Mouse (Mus musculus) G1E (cell line): ENCODE measurements around the gene Ccdc113. TPM values are rescaled to one million over a fixed set of nuclear protein-coding genes. Genes with fewer than 3 reads are reported as not detected.

ENCODE experiments used
- ATAC-seq: 2 replicates; pipeline ENCODE4 v1.8.0; 2016; ENCODE audit warnings: mild to moderate bottlenecking; ENCODE audit not compliant: insufficient number of reproducible peaks, poor library complexity, low FRiP score, severe bottlenecking; ENCODE audit errors: extremely low read depth
- DNase-seq: peaks from one replicate; pipeline ENCODE4 v3.0.0; 2012; ENCODE audit warnings: low spot score
- H3K27me3 ChIP-seq: 2 replicates; pipeline ENCODE4 v1.6.1; 2012; ENCODE audit warnings: mild to moderate bottlenecking, low read length, inconsistent platforms; ENCODE audit not compliant: insufficient read depth
- H3K36me3 ChIP-seq: replicated peaks from 2 replicates; pipeline ENCODE3; 2012; ENCODE audit warnings: mild to moderate bottlenecking, inconsistent platforms
- H3K4me1 ChIP-seq: 2 replicates; pipeline ENCODE4 v1.6.1; 2012; ENCODE audit warnings: low read depth, low read length, inconsistent platforms, mixed read lengths; ENCODE audit not compliant: insufficient read depth
- H3K4me3 ChIP-seq: 2 replicates; pipeline ENCODE4 v1.5.1; 2012; ENCODE audit warnings: low read depth, mild to moderate bottlenecking, inconsistent platforms, low read length, moderate library complexity, mixed read lengths
- H3K9me3 ChIP-seq: replicated peaks from 2 replicates; pipeline ENCODE4 v1.6.1; 2012; ENCODE audit warnings: inconsistent platforms
- CTCF ChIP-seq: IDR thresholded peaks from 2 replicates; pipeline ENCODE4 v1.5.1; 2012; ENCODE audit warnings: low read depth, low read length, inconsistent platforms, mixed read lengths
- GATA1 ChIP-seq: IDR thresholded peaks from 2 replicates; pipeline ENCODE4 v1.6.1; 2012; ENCODE audit warnings: borderline replicate concordance, low read length, inconsistent platforms, mixed read lengths
- GATA2 ChIP-seq: IDR thresholded peaks from 2 replicates; pipeline ENCODE4 v1.6.1; 2012; ENCODE audit warnings: low read depth, low read length, inconsistent platforms, borderline replicate concordance
- POLR2AphosphoS5 ChIP-seq: IDR thresholded peaks from 2 replicates; pipeline ENCODE4 v1.6.1; 2012; ENCODE audit warnings: low read depth, low read length, inconsistent platforms; ENCODE audit not compliant: insufficient replicate concordance
- TAL1 ChIP-seq: conservative IDR thresholded peaks from 2 replicates; pipeline ENCODE4 v1.6.1; 2012; ENCODE audit warnings: low read depth, low read length, inconsistent platforms, mixed read lengths
- polyA plus RNA-seq: library from polyadenylated mRNA; stranded (reverse); fragments of >175 nt; gene quantifications from 2 replicates; pipeline ENCODE4 v1.2.3, GENCODE M21; 2012
- total RNA-seq, 2 experiments: library from RNA; stranded (forward) in 1 of 2; stranded (reverse) in 1 of 2; fragments of 200-1000 nt in 1 of 2; fragments of >200 nt in 1 of 2; fragmentation: Nextera tagmentation in 1 of 2; gene quantifications; 2 replicates each; pipeline ENCODE4 v1.2.3; 2014 to 2017

The Ccdc113 gene
- total and polyA plus RNA-seq, 3 experiments, result not detected

- Histone ChIP-seq H3K36me3 (no peaks in the 10 kb centered on the region), H3K9me3 (no peaks in the 10 kb centered on the region), H3K4me1 (peaks cover 9% of the 10 kb centered on the region; the same call in 1 of the 2 replicates), H3K4me3 (no peak overlapping the region), H3K27me3 (peaks cover 39% of the 10 kb centered on the region)
- DNase-seq (no peak), ATAC-seq (no peak)
- TF ChIP-seq POLR2AphosphoS5, result no peak
- no peak for TF ChIP-seq GATA2
- no peak for TF ChIP-seq CTCF
- TF ChIP-seq TAL1, result no peak
- TF ChIP-seq GATA1, result no peak
Observed at GRCm38 (mm10) chr8:95496420-95496819, 37.5 kb upstream of the Ccdc113 start.

GRCm38 (mm10) chr8:95497821-95498220 lies 36.1 kb upstream of the Ccdc113 start:
- Histone ChIP-seq H3K4me3 (no peak overlapping the region), H3K36me3 (no peaks in the 10 kb centered on the region), H3K4me1 (peaks cover 6% of the 10 kb centered on the region; the same call in 1 of the 2 replicates), H3K9me3 (no peaks in the 10 kb centered on the region), H3K27me3 (peaks cover 39% of the 10 kb centered on the region)
- no peak for TF ChIP-seq TAL1
- TF ChIP-seq GATA2, result no peak
- no peak for TF ChIP-seq POLR2AphosphoS5
- TF ChIP-seq GATA1, result no peak
- TF ChIP-seq CTCF, result no peak
- DNase-seq, result no peak
- no peak for ATAC-seq

- ATAC-seq (no peak), DNase-seq (no peak)
- no peaks in the 10 kb centered on the region for H3K36me3 ChIP-seq
- H3K9me3 ChIP-seq, result no peaks in the 10 kb centered on the region
- peaks cover 45% of the 10 kb centered on the region for H3K27me3 ChIP-seq
- H3K4me3 ChIP-seq, result no peak overlapping the region
- peaks cover 6% of the 10 kb centered on the region; the same call in 1 of the 2 replicates for H3K4me1 ChIP-seq
- TF ChIP-seq POLR2AphosphoS5 (no peak), GATA1 (no peak), CTCF (no peak), GATA2 (no peak)
Observed at GRCm38 (mm10) chr8:95499266-95500064, 34.4 kb upstream of the Ccdc113 start.

GRCm38 (mm10) chr8:95500436-95500835 lies 33.4 kb upstream of the Ccdc113 start:
- Histone ChIP-seq H3K36me3 (no peaks in the 10 kb centered on the region), H3K27me3 (peaks cover 42% of the 10 kb centered on the region), H3K4me3 (no peak overlapping the region), H3K4me1 (peaks cover 6% of the 10 kb centered on the region; the same call in 1 of the 2 replicates), H3K9me3 (no peaks in the 10 kb centered on the region)
- TF ChIP-seq TAL1 (no peak), GATA1 (no peak), POLR2AphosphoS5 (no peak)
- DNase-seq, result no peak
- ATAC-seq, result no peak

- TF ChIP-seq GATA1 (no peak), GATA2 (no peak), CTCF (no peak), TAL1 (no peak)
- DNase-seq (no peak), ATAC-seq (no peak)
- Histone ChIP-seq H3K9me3 (no peaks in the 10 kb centered on the region; the same call in 1 of the 2 replicates), H3K36me3 (no peaks in the 10 kb centered on the region), H3K4me3 (no peak overlapping the region), H3K27me3 (peaks cover 34% of the 10 kb centered on the region), H3K4me1 (peaks cover 6% of the 10 kb centered on the region; the same call in 1 of the 2 replicates)
Observed at GRCm38 (mm10) chr8:95502431-95502830, 31.5 kb upstream of the Ccdc113 start.

- peaks cover 4% of the 10 kb centered on the region; the same call in 1 of the 2 replicates for H3K4me1 ChIP-seq
- H3K9me3 ChIP-seq, result no peaks in the 10 kb centered on the region; the same call in 1 of the 2 replicates
- H3K4me3 ChIP-seq, result no peak overlapping the region
- TF ChIP-seq TAL1, result no peak
- no peak for TF ChIP-seq CTCF
- TF ChIP-seq GATA2, result no peak
- no peak for TF ChIP-seq GATA1
- TF ChIP-seq POLR2AphosphoS5, result no peak
- H3K36me3 ChIP-seq, result no peaks in the 10 kb centered on the region
- DNase-seq (no peak), ATAC-seq (no peak)
- H3K27me3 ChIP-seq, result peaks cover 24% of the 10 kb centered on the region
Observed at GRCm38 (mm10) chr8:95504835-95505234, 29.1 kb upstream of the Ccdc113 start.
